Mouse (Mus musculus): ENCODE results near the gene Zfp526.

Gene Zfp526

DNA sequence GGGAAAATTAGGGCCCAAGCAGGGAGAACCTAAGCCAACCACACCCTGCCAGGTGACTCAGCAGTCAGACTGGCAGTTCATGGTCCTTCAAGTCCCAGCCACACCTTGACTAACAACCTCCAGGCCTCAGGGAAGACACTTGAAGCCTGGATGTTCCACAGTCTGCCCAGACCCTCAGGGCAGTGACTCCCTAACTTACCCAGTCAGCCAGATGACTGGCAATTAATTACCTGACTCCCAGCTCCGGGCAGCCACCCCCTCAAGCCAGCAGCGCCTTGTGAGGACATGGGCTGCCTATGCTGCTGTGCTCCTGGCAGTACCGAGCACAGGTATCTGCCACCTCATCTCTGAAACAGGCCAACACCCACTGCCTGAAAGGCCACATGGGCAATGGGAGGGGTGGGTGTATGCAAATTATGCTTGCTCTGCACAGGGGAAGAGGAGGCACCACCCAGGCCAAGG, 12.0 kb upstream of the Zfp526 start:
- no peak for DNase-seq (ENCODE audit: low spot score in 2 of 2)

DNA sequence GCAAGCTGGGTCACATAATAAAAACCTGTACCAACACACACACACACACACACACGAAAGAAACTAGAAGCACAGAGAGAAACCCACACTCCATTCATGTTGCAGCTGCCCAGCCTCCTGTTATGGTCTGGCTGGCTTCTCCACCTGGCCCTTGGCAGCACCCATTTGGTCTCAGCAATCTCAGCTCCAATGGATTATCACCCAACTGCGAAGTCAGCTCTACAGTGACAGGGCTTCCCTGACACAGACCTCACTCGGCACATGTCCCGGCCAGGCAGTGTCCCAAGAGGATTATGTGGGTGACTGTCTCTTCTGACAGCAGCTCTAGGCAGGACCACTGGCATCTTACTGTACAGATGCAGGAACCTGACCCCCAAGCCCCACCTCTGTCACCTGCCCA, 10.7 kb upstream of the Zfp526 start:
- no peak for DNase-seq (ENCODE audit: low spot score in 2 of 2)

DNA sequence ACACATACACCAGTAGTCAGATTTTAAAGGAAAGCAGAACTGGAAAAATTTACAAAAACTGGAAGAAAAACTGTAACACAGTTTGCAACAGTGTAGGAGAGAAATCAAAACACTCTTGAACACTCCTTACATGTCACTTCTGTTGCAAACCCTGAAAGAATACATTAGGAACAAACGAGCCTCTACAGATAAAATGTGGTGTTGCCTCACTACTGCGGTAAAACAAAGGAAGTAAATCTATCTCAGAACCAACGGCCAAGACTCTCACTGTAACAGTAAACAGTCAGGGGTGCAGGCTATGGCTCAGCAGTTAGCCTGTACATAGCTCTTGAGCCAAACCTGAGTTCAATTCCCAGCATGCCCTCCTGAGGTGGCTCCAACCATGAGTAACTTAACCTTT, 8.1 kb upstream of the Zfp526 start:
- peak in 1 of 2 experiments; percentile 25 for DNase-seq (ENCODE audit: low spot score in 2 of 2)

DNA sequence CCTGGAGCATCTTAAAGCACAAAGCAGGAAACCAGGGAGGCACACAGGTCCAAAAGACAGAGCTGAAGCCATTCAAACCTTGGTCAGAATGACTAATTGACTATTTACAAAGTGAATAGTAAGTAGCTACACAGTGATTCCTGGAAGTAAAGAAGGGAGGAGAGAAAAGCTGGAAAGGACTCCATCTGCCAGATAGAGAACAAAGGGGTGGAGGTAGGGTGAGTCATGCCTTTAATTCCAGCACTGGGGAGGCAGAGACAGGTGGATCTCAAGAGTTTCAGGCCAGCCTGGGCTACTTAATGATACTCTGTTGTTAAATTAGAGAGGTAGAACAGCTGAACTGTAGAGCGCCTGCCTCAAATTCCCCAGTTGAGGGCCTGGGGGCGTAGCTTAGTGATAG, 7.1 kb upstream of the Zfp526 start:
- no peak for DNase-seq (ENCODE audit: low spot score in 2 of 2)

DNA sequence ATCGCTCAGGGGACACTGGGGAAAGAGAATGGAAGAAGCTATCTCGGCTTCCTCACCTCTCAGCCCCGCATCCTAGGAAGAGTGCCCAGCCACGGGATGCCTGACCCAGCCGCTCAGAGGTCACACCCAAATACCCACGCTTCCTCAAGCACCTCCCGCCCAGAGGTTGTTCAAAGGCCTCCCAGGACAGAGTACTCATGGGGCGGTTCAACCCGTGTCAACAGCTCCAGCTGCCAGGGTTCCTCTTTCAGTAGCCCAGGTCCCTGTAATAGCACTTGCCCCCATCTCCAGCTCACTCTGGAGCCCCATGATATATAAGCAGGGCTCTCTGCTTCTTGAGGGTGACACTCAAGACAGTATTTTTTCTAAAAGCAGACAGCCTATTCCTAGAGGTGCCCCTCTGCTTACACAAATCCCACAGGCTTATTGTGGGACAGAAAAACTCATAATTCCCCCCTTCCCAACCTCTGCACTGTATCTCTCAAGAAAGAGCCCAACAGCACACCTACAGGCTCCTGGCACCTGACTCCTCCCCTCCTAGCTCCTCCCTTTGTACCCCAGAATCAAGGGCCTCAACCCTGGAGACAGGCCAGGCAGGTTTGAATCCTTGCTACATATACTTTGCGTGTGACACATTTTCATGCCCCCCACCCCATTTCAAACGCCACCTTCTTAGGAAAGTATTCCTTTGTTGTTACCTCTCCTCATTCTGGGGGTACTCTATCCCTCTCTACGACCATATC, 3.4 kb upstream of the Zfp526 start:
- peak in 1 of 2 experiments; percentile 33 for DNase-seq (ENCODE audit: low spot score in 2 of 2)

GRCm38 (mm10) chr7:25218705-25219415, 2.4 kb upstream of the Zfp526 start:
- peak; percentile 22 to 33 for DNase-seq (ENCODE audit: low spot score in 2 of 2)

DNA sequence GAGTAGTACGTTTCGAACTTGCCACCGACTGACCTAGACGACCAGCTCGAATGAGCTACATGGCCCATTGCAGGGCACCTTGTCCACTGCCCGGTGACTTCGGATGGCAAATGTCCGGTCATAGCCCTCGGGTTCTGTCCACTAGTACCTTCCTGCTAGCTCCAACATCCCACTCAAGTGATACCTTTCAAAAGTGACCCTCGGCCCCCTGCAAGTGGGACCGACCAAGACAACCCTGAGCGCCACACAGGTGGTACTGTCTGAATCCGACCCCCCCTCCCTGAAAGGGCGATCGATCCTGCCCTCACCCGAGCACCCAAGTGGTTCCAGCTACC, 1.8 kb upstream of the Zfp526 start:
- no peak for DNase-seq (ENCODE audit: low spot score in 2 of 2)

DNA sequence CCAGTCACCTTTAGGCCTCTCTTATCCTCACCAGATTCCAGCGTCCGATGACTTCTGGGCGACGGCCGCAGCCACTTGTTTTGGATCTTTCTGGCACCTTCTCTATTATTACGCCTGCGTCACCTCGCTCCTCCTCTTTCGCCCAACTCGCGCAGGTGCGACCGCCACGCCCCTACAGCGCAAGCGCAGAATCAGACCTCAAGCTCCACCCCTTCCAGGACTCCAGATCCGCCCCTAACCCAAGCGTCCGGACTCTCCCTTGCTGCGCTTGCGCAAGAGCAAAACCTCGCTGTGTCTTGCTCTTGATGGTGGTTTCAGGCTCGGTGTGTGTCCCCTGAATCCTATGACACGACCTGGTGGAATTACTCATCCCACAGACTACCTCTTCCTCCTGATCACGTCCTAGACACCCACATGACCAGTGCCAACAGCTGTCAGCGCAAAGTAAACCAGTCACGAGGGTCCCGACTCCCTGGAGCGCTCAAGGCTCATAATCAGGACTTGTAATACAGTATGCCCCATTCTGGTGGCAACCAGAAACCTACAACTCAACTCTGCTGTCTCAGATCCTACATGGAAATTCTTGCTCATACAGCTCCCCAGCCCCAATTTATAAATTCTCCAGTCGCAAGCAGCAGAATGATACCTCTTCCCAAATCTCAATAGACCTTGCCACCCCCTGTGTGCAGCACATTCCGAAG, 1.3 kb upstream of the Zfp526 start:
- peak; percentile 98 for DNase-seq (ENCODE audit: low spot score in 2 of 2)

- DNase-seq (ENCODE audit: low spot score in 2 of 2): peak; percentile 14 to 27
These were observed 646 bp upstream of the Zfp526 start, which contains the start of gene Dedd2 for GRCm38 (mm10) chr7:25220457-25221101. TSS of gene Dedd2 (minus strand) at chr7:25220615.

GRCm38 (mm10) chr7:25222275-25222967, 1.2 kb downstream of the Zfp526 start:
- no peak for DNase-seq (ENCODE audit: low spot score in 2 of 2)

DNA sequence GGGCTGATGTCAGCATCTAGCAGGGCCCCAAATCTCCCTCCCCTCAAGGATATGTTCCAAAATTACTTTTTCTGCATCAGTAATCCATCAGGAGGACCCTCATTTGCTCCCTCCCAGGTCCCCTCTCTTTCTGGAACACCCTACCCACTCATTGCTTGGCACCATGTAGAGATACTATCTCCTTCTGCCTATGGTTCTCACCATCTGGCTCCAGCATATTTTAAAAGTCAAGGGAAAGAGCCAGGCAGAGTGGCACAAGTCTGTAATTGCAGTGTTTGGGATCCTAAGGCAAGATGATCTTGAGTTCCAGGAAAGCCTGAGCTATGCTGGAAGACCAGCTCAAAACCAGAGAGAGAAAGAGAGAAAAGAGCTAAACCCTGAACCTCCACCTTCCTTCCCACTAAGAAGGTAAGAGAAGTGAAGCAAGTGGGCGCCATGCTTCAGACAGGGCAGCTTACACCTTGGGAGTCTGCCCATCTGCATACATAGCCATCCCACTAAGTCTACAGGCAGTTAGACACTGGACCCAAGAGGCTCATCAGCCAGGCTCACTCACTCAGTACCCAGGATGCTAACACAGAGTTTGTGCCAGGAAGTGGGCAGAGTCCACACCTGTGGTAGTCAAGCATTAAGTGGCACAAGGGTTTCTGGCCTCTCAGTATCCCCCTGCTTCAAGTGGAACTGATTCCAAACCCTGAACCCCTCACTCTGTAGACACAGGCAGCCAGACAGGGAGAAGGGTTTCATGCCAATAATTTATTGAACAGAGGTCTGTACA, 6.5 kb downstream of the Zfp526 start:
- no peak for DNase-seq (ENCODE audit: low spot score in 2 of 2)

GRCm38 (mm10) chr7:25230690-25231285, 9.6 kb downstream of the Zfp526 start:
- DNase-seq (ENCODE audit: low spot score in 2 of 2): no peak

DNA sequence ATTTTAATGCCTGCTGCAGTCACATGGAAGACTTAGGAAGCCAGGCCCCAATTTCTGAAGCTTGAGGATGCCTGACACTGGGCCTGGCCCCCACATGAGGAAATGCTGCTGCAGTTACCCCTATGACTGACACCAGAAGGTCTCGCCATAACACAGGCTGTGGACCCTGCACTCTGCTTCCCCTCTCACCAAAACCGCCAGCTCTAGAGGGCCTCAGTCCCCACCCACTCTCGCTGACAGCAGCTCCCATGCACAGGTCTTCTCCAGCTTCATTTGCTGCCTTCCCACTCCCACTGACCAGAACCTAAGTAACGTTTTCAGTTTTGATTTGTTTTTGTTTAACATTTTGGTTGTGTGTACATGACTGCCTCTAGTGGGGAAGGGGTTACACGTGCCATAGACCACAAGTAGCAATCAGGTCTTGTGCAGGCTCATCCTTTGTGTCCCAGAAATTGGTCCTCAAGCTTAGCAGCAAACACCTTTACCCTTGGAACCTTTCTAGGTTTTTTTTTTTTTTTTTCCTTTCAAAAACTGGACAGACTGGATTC, 10.9 kb downstream of the Zfp526 start:
- no peak for DNase-seq (ENCODE audit: low spot score in 2 of 2)

DNA sequence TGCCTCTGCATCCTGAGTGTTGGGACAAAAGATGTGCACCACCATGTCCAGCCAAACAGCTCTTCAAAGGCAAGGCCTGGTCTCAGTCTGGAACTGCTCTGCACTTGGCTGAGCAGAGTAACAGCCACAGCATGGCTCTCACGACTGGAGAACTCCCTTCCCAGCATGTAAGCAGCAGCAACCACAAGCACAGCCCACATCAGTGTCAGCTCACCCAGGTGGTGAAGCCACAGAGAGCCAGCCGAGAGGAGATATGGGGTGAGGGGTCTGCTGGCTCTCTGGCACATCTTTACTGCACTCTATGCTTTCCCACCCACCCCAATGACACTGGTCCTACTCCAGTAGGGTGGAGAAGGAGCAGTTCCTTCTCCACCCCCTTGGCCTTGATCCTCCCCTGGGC, 11.8 kb downstream of the Zfp526 start:
- no peak for DNase-seq (ENCODE audit: low spot score in 2 of 2)

GRCm38 (mm10) chr7:25235526-25235925, 14.3 kb downstream of the Zfp526 start:
- no peak for DNase-seq (ENCODE audit: low spot score in 2 of 2)

GRCm38 (mm10) chr7:25237249-25238014, 16.2 kb downstream of the Zfp526 start, which contains the start of gene Gsk3a:
TSS of gene Gsk3a (minus strand) at chr7:25237851.
- peak; percentile 96 for DNase-seq (ENCODE audit: low spot score in 2 of 2)

DNA sequence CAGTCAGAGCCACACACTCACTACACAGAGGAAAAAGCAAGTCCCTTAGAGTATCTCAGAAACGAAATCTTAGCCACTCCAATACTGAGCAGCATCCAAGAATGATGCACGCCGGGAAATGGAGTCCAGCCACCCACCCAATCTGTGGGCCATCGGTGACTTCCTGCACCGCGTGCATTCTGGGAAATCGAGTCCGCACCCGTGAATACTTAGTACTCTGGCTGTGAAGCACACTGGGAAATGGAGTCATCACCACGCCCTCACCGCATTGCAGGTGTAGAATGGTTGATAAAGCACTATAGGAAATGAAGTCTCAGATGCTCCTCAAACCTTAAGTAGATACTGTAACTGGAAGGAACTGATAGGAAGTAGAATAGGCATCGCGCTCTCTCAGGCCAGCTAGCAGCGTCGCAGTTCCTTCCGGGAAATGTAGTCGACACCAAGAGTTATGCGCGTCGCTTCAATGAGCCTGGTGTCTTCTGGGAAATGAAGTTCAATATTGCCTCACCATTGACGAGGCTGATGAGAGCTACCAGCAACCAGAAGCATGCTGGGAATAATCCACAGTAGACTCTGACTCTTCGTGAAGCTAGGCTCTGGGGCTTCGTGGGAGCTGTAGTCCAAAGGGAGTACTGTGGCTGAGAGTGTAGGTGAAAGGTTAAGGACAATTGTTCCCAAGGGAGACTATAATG, 16.9 kb downstream of the Zfp526 start:
- DNase-seq (ENCODE audit: low spot score in 2 of 2): peak; percentile 93

DNA sequence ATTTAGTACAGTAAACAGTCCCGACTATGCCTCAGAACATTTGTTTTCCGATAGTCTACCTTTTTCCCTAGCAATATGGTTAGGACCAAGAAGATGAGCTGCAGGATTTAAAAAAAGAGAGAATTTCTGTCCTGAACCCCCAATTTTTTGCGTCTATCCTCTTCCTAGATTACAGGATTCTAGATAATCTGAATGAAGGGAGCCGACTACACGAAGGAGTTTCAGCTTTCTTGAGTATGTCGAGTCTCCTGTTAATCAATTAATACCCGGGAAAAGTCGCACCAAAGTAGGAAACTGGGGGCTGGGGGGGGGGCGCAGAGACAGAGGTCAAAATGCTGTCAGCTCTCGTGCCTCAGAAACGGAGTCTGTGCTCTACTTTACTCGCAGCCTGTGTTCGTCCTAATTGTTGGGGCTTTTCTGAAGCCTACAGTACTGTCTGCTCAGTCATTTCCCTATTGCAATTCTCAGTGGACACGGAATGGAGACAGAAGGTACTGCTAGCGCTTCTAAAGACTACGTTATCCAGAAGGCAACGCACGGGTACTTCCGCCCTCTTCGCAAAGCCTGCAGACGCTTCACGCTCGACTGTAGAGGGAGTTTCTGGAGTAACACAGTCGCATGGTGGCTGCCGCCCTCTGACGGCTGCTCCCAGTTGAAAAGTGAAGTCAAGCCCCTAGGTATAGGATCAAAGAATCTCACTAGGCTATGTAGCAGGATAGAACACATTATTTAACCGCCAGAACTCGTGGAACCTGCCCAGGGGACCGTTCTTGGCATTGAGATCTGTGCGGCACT, 17.8 kb downstream of the Zfp526 start:
- peak; percentile 81 to 87 for DNase-seq (ENCODE audit: low spot score in 2 of 2)

Measured in natural killer cell, adult 2 months (primary cell).